Mouse (Mus musculus): ENCODE results near the gene Dnajc25. TPM values are rescaled to one million over a fixed set of nuclear protein-coding genes. Genes with fewer than 3 reads are reported as not detected.

Gene Dnajc25
- polyA plus RNA-seq (2015; fragmentation: Nextera tagmentation; extraction: Ambion mirVana): 3.4 and 5.5 TPM in 2 replicates

DNA sequence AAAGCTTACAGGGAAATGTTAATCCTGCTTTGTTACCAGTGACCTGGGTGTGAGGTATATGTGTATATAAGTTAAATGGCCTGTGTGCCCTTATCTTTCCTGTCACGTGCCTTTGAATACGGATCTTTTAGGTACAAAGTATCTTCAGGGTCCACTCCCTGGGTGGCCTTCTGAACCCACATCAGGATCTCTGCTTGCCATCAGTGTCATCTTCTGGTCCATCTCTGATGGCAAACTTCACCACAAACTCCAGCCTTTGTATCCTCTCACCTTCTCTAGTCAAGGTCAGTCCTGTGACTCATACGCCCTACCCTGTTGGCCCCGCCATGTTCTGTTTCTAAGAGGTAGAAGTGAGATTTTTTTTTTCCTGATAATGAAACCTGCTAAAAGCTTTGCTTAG lies at the start of gene Dnajc25:
TSS of gene Dnajc25 (plus strand) at position 301 of the 400 bp plus-strand sequence.
- Histone ChIP-seq H3K36me3 (ENCODE audit: control insufficient read depth, insufficient read depth) (no peaks in the 10 kb centered on the region), H3K9ac (replicated peaks; ENCODE audit: low read depth, low read length) (no peak within 1 kb of the TSS), H3K27ac (ENCODE audit: low read length) (no peak within 1 kb of the TSS), H3K27me3 (replicated peaks; ENCODE audit: control insufficient read depth, insufficient read depth, low read length) (no peaks in the 10 kb centered on the region), H3K4me1 (replicated peaks; ENCODE audit: control insufficient read depth, insufficient read depth, low read length) (no peaks in the 10 kb centered on the region), H3K4me3 (replicated peaks; ENCODE audit: low read length) (no peak within 1 kb of the TSS), H3K9me3 (ENCODE audit: control insufficient read depth, low read length) (no peaks in the 10 kb centered on the region), H3K4me2 (ENCODE audit: low read length) (no peak within 1 kb of the TSS)
- WGBS: 94% methylated on average over 4 of the region's 4 CpGs
- ATAC-seq: no peak

DNA sequence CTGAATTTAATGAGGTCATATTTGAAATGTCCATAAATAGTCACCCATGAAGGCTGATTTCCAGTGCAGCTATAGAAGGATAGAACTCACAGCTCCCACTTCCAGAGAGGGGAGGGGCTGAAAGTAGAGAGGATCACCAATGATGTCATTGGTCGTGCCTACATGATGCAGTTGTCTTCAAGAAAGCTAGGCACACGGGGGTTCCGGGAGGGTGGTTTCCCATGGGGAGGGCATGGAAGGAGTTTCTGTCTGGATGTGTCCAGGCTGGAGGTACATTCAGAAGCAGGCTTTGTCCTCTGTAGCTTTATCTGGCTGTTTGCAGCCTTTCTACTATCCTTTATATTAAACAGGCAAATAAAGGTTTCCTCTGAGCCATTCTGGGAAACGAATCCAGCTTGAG lies 46.5 kb upstream of the Dnajc25 start:
- no peak for ATAC-seq
- Histone ChIP-seq H3K27me3 (replicated peaks; ENCODE audit: control insufficient read depth, insufficient read depth, low read length) (no peaks in the 10 kb centered on the region), H3K9ac (replicated peaks; ENCODE audit: low read depth, low read length) (no peak overlapping the region), H3K9me3 (ENCODE audit: control insufficient read depth, low read length) (no peaks in the 10 kb centered on the region), H3K4me3 (replicated peaks; ENCODE audit: low read length) (no peak overlapping the region), H3K27ac (ENCODE audit: low read length) (no peak overlapping the region), H3K36me3 (ENCODE audit: control insufficient read depth, insufficient read depth) (no peaks in the 10 kb centered on the region), H3K4me2 (ENCODE audit: low read length) (no peak overlapping the region), H3K4me1 (replicated peaks; ENCODE audit: control insufficient read depth, insufficient read depth, low read length) (peaks cover 7% of the 10 kb centered on the region; the same call in 1 of the 2 replicates)
- WGBS: 89% methylated on average over 4 of the region's 4 CpGs

- Histone ChIP-seq H3K9me3 (ENCODE audit: control insufficient read depth, low read length) (no peaks in the 10 kb centered on the region), H3K9ac (replicated peaks; ENCODE audit: low read depth, low read length) (no peak overlapping the region), H3K36me3 (ENCODE audit: control insufficient read depth, insufficient read depth) (0 out of 2 replicates have a peak, but pooled peaks cover 6% of the 10 kb centered on the region), H3K4me1 (replicated peaks; ENCODE audit: control insufficient read depth, insufficient read depth, low read length) (no peaks in the 10 kb centered on the region), H3K27me3 (replicated peaks; ENCODE audit: control insufficient read depth, insufficient read depth, low read length) (no peaks in the 10 kb centered on the region), H3K4me3 (replicated peaks; ENCODE audit: low read length) (no peak overlapping the region), H3K4me2 (ENCODE audit: low read length) (no peak overlapping the region), H3K27ac (ENCODE audit: low read length) (no peak overlapping the region)
- ATAC-seq: no peak
- 92% methylated on average over 11 of the region's 11 CpGs for WGBS
Measured at GRCm38 (mm10) chr4:58952630-58953029, 42.2 kb upstream of the Dnajc25 start.

- Histone ChIP-seq H3K4me1 (replicated peaks; ENCODE audit: control insufficient read depth, insufficient read depth, low read length) (no peaks in the 10 kb centered on the region), H3K9me3 (ENCODE audit: control insufficient read depth, low read length) (no peaks in the 10 kb centered on the region), H3K9ac (replicated peaks; ENCODE audit: low read depth, low read length) (no peak overlapping the region), H3K4me3 (replicated peaks; ENCODE audit: low read length) (no peak overlapping the region), H3K36me3 (ENCODE audit: control insufficient read depth, insufficient read depth) (0 out of 2 replicates have a peak, but pooled peaks cover 6% of the 10 kb centered on the region), H3K27ac (ENCODE audit: low read length) (no peak overlapping the region), H3K27me3 (replicated peaks; ENCODE audit: control insufficient read depth, insufficient read depth, low read length) (no peaks in the 10 kb centered on the region), H3K4me2 (ENCODE audit: low read length) (no peak overlapping the region)
- no peak for ATAC-seq
- WGBS: 96% methylated on average over 15 of the region's 15 CpGs
Measured at GRCm38 (mm10) chr4:58961719-58962118, 33.1 kb upstream of the Dnajc25 start.

GRCm38 (mm10) chr4:58963271-58963670 lies 31.6 kb upstream of the Dnajc25 start:
- no peaks in the 10 kb centered on the region for H3K4me1 ChIP-seq (replicated peaks; ENCODE audit: control insufficient read depth, insufficient read depth, low read length)
- no peaks in the 10 kb centered on the region for H3K9me3 ChIP-seq (ENCODE audit: control insufficient read depth, low read length)
- H3K4me3 ChIP-seq (replicated peaks; ENCODE audit: low read length): no peak overlapping the region
- no peak overlapping the region for H3K4me2 ChIP-seq (ENCODE audit: low read length)
- no peak overlapping the region for H3K9ac ChIP-seq (replicated peaks; ENCODE audit: low read depth, low read length)
- ATAC-seq: no peak
- no peaks in the 10 kb centered on the region for H3K27me3 ChIP-seq (replicated peaks; ENCODE audit: control insufficient read depth, insufficient read depth, low read length)
- no peak overlapping the region for H3K27ac ChIP-seq (ENCODE audit: low read length)
- H3K36me3 ChIP-seq (ENCODE audit: control insufficient read depth, insufficient read depth): no peaks in the 10 kb centered on the region
- 93% methylated on average over 4 of the region's 4 CpGs for WGBS

- no peak overlapping the region for H3K4me3 ChIP-seq (replicated peaks; ENCODE audit: low read length)
- no peak overlapping the region for H3K27ac ChIP-seq (ENCODE audit: low read length)
- ATAC-seq: no peak
- no peak overlapping the region for H3K4me2 ChIP-seq (ENCODE audit: low read length)
- no peaks in the 10 kb centered on the region for H3K36me3 ChIP-seq (ENCODE audit: control insufficient read depth, insufficient read depth)
- WGBS: 64% methylated on average over 1 of the region's 1 CpGs
- H3K9me3 ChIP-seq (ENCODE audit: control insufficient read depth, low read length): no peaks in the 10 kb centered on the region
- no peaks in the 10 kb centered on the region for H3K27me3 ChIP-seq (replicated peaks; ENCODE audit: control insufficient read depth, insufficient read depth, low read length)
- H3K4me1 ChIP-seq (replicated peaks; ENCODE audit: control insufficient read depth, insufficient read depth, low read length): no peaks in the 10 kb centered on the region
- H3K9ac ChIP-seq (replicated peaks; ENCODE audit: low read depth, low read length): no peak overlapping the region
Measured at GRCm38 (mm10) chr4:58965136-58965535, 29.7 kb upstream of the Dnajc25 start.

DNA sequence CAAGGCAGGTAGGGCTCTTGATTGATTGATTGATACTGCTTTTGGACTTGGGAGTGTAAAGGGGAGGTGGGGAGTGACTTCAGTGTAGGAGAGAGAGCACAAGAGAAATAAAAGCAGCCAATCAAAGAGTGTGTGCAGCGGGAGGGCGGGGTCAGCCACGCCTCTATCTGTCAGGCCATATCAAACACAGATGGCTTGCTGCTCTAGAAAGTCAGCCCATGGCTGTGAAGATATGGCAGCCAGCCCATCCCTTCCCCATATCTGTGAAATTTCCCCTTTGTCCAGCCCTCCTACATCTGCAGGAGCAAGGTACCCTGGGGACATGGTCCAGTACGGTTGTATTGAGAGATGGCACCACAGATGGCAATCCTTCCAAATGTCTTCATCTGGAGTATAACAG lies 24.2 kb upstream of the Dnajc25 start:
- no peaks in the 10 kb centered on the region for H3K4me1 ChIP-seq (replicated peaks; ENCODE audit: control insufficient read depth, insufficient read depth, low read length)
- WGBS: 85% methylated on average over 4 of the region's 4 CpGs
- ATAC-seq: no peak
- H3K4me2 ChIP-seq (ENCODE audit: low read length): no peak overlapping the region
- H3K9ac ChIP-seq (replicated peaks; ENCODE audit: low read depth, low read length): no peak overlapping the region
- no peaks in the 10 kb centered on the region for H3K27me3 ChIP-seq (replicated peaks; ENCODE audit: control insufficient read depth, insufficient read depth, low read length)
- H3K4me3 ChIP-seq (replicated peaks; ENCODE audit: low read length): no peak overlapping the region
- H3K9me3 ChIP-seq (ENCODE audit: control insufficient read depth, low read length): no peaks in the 10 kb centered on the region
- H3K27ac ChIP-seq (ENCODE audit: low read length): no peak overlapping the region
- H3K36me3 ChIP-seq (ENCODE audit: control insufficient read depth, insufficient read depth): no peaks in the 10 kb centered on the region

- Histone ChIP-seq H3K4me2 (ENCODE audit: low read length) (no peak overlapping the region), H3K4me1 (replicated peaks; ENCODE audit: control insufficient read depth, insufficient read depth, low read length) (no peaks in the 10 kb centered on the region), H3K4me3 (replicated peaks; ENCODE audit: low read length) (no peak overlapping the region), H3K27ac (ENCODE audit: low read length) (no peak overlapping the region), H3K27me3 (replicated peaks; ENCODE audit: control insufficient read depth, insufficient read depth, low read length) (no peaks in the 10 kb centered on the region), H3K9ac (replicated peaks; ENCODE audit: low read depth, low read length) (no peak overlapping the region), H3K9me3 (ENCODE audit: control insufficient read depth, low read length) (no peaks in the 10 kb centered on the region), H3K36me3 (ENCODE audit: control insufficient read depth, insufficient read depth) (no peaks in the 10 kb centered on the region)
- WGBS: 89% methylated on average over 5 of the region's 5 CpGs
- ATAC-seq: no peak
Measured at GRCm38 (mm10) chr4:58975711-58976110, 19.2 kb upstream of the Dnajc25 start.

- Histone ChIP-seq H3K9ac (replicated peaks; ENCODE audit: low read depth, low read length) (no peak overlapping the region), H3K9me3 (ENCODE audit: control insufficient read depth, low read length) (no peaks in the 10 kb centered on the region), H3K4me3 (replicated peaks; ENCODE audit: low read length) (no peak overlapping the region), H3K27ac (ENCODE audit: low read length) (no peak overlapping the region), H3K4me2 (ENCODE audit: low read length) (no peak overlapping the region), H3K4me1 (replicated peaks; ENCODE audit: control insufficient read depth, insufficient read depth, low read length) (peaks cover under 1% of the 10 kb centered on the region; the same call in 1 of the 2 replicates), H3K27me3 (replicated peaks; ENCODE audit: control insufficient read depth, insufficient read depth, low read length) (no peaks in the 10 kb centered on the region), H3K36me3 (ENCODE audit: control insufficient read depth, insufficient read depth) (no peaks in the 10 kb centered on the region)
- WGBS: 75% methylated on average over 6 of the region's 6 CpGs
- no peak for ATAC-seq
Measured at GRCm38 (mm10) chr4:58981421-58981820, 13.4 kb upstream of the Dnajc25 start.

GRCm38 (mm10) chr4:58982806-58983205 lies 12.1 kb upstream of the Dnajc25 start:
- peaks cover 6% of the 10 kb centered on the region; the same call in 1 of the 2 replicates for H3K4me1 ChIP-seq (replicated peaks; ENCODE audit: control insufficient read depth, insufficient read depth, low read length)
- 84% methylated on average over 8 of the region's 8 CpGs for WGBS
- no peak overlapping the region for H3K4me2 ChIP-seq (ENCODE audit: low read length)
- H3K36me3 ChIP-seq (ENCODE audit: control insufficient read depth, insufficient read depth): no peaks in the 10 kb centered on the region
- no peaks in the 10 kb centered on the region for H3K9me3 ChIP-seq (ENCODE audit: control insufficient read depth, low read length)
- no peak overlapping the region for H3K9ac ChIP-seq (replicated peaks; ENCODE audit: low read depth, low read length)
- no peak overlapping the region for H3K4me3 ChIP-seq (replicated peaks; ENCODE audit: low read length)
- no peak for ATAC-seq
- H3K27ac ChIP-seq (ENCODE audit: low read length): no peak overlapping the region
- H3K27me3 ChIP-seq (replicated peaks; ENCODE audit: control insufficient read depth, insufficient read depth, low read length): no peaks in the 10 kb centered on the region

Measured in forebrain, embryonic 16.5 days (tissue).